Mouse (Mus musculus): ENCODE measurements around the gene Angpt4. TPM values are rescaled to one million over a fixed set of nuclear protein-coding genes. Genes with fewer than 3 reads are reported as not detected.

The Angpt4 gene
- total RNA-seq, 2 experiments from 2014 or later, result 0.30 to 0.96 TPM

- no peak for DNase-seq (ENCODE audit: extremely low spot score in 1 of 2, low spot score in 1 of 2)
These were observed 67.5 kb downstream of the Angpt4 start for GRCm38 (mm10) chr2:151978494-151978893.

GRCm38 (mm10) chr2:151979470-151980354 lies 68.7 kb downstream of the Angpt4 start, which contains the start of gene Fam110a:
Fam110a (minus strand) TSS chr2:151980219.
- peak; percentile 80 to 84 for DNase-seq (ENCODE audit: extremely low spot score in 1 of 2, low spot score in 1 of 2)

GRCm38 (mm10) chr2:151980355-151980693 lies 69.3 kb downstream of the Angpt4 start:
- DNase-seq (ENCODE audit: extremely low spot score in 1 of 2, low spot score in 1 of 2), result no peak

- no peak for DNase-seq (ENCODE audit: extremely low spot score in 1 of 2, low spot score in 1 of 2)
These were observed 70.3 kb downstream of the Angpt4 start for GRCm38 (mm10) chr2:151981268-151981667.

GRCm38 (mm10) chr2:151982476-151982875 lies 71.5 kb downstream of the Angpt4 start:
- DNase-seq (ENCODE audit: extremely low spot score in 1 of 2, low spot score in 1 of 2), result no peak

GRCm38 (mm10) chr2:151984019-151984418 lies 73.0 kb downstream of the Angpt4 start:
- no peak for DNase-seq (ENCODE audit: extremely low spot score in 1 of 2, low spot score in 1 of 2)

GRCm38 (mm10) chr2:151985426-151986172 lies 74.6 kb downstream of the Angpt4 start:
- no peak for DNase-seq (ENCODE audit: extremely low spot score in 1 of 2, low spot score in 1 of 2)

DNA sequence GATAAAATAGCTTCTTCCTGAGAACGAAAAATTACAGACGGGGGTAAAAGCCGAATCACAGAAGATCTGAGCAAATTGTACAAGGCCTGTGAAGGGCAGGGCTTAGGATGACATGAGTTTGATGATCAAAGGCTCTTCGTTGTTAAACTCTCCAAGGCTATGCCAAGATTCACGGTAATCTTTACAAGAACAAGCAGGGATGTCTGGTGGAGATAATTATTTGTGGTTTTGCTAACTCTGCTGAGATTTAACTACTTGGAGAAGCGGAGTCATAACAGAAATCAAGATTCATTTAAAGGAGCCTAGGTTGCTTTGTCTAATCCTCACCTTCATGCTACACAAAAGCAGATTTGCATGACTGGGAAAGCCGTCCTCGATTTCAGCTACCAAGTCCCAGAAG lies 75.9 kb downstream of the Angpt4 start:
- DNase-seq (ENCODE audit: extremely low spot score in 1 of 2, low spot score in 1 of 2), result no peak

GRCm38 (mm10) chr2:151988978-151989377 lies 78.0 kb downstream of the Angpt4 start:
- DNase-seq (ENCODE audit: extremely low spot score in 1 of 2, low spot score in 1 of 2), result no peak

- DNase-seq (ENCODE audit: extremely low spot score in 1 of 2, low spot score in 1 of 2), result no peak
These were observed 80.0 kb downstream of the Angpt4 start for GRCm38 (mm10) chr2:151990985-151991394.

GRCm38 (mm10) chr2:151991446-151991845 lies 80.4 kb downstream of the Angpt4 start:
- no peak for DNase-seq (ENCODE audit: extremely low spot score in 1 of 2, low spot score in 1 of 2)

- DNase-seq (ENCODE audit: extremely low spot score in 1 of 2, low spot score in 1 of 2), result peak; percentile 60 to 85
These were observed 83.5 kb downstream of the Angpt4 start for GRCm38 (mm10) chr2:151994350-151995122.

Small RNAs within 50 kb of the gene (microRNA-seq; reads per million reads assigned to microRNA genes)
- 0 reads per million in 2 experiments for gene Mir1953

Other genes with a start within 250 kb of the Angpt4 start
- gene Rad21l, start 242.7 kb upstream of the Angpt4 start, total RNA-seq (2021), result 1 to 10 TPM in 1 of 2 experiments, under 1 TPM in 1; 0.89 to 1.2 TPM
- gene Tmem74b, start 209.2 kb upstream of the Angpt4 start, total RNA-seq (2021), result 1 to 10 TPM; 4.6 to 4.7 TPM
- 10 to 100 TPM; 33.3 to 34.0 TPM for gene Psmf1, start 167.0 kb upstream of the Angpt4 start, total RNA-seq (2021)
- gene Rspo4, start 68.3 kb upstream of the Angpt4 start, total RNA-seq (2021), result not detected
- 1 to 10 TPM; 7.7 to 8.5 TPM for gene Fam110a, start 69.0 kb downstream of the Angpt4 start, total RNA-seq (2021)
- 1 to 10 TPM; 2.6 TPM for gene Slc52a3, start 85.3 kb downstream of the Angpt4 start, total RNA-seq (2021)
- 10 to 100 TPM; 21.1 to 23.1 TPM for gene Scrt2, start 170.3 kb downstream of the Angpt4 start, total RNA-seq (2021)
- 10 to 100 TPM; 67.2 to 75.2 TPM for gene Srxn1, start 194.3 kb downstream of the Angpt4 start, total RNA-seq (2021)
- 1 to 10 TPM; 4.3 to 4.7 TPM for gene Tcf15, start 232.4 kb downstream of the Angpt4 start, total RNA-seq (2021)